Mouse (Mus musculus) heart, adult 9 months (tissue): Measurements from ENCODE around the gene Cand2.
A peak's percentile ranks its signal among the peaks of the same experiment; 100 is the strongest.

Experiments
- DNase-seq, 2 experiments: peaks; one replicate each; pipeline ENCODE4 v3.0.0; 2022; ENCODE audit warnings: low spot score in 2 of 2

Cand2 gene

DNA sequence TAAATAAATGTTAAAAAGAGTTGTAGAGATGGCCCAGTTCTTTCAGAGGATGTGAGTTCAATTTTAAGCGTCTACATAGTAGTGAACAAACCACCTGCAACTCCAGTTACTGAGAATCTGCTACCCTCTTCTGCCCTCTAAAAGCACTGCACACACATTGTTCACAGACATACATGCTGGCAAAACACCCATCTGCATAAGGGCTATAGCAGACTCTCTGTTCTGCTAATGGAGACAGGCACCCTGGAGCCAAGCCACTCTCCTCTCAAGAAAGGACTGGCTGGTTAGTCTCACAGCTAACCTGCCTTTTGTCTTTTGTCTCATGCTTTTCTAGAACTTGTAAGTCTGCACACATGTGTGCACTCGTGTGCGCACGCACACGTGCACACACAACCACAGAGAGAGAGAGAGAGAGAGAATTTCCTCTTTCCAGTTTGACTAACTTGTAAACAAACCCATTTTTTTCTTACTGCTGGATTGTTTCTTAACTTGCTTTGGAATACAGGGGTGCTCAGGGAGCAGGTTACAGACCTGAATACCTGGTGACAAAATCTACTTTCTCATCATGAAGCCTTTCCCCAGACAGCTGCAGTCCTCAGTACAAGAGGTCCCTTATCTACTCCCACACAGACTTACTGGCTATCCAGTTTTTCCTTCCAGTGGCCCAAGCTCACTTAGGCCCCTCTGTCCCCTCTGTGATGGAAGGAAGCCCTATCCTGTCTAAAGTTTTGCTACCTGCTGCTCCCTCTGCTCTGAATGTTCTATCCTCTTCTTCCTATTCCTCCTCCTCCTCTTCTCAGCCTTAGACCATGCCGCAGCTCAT lies 56.7 kb downstream of the Cand2 start:
- DNase-seq = no peak

DNA sequence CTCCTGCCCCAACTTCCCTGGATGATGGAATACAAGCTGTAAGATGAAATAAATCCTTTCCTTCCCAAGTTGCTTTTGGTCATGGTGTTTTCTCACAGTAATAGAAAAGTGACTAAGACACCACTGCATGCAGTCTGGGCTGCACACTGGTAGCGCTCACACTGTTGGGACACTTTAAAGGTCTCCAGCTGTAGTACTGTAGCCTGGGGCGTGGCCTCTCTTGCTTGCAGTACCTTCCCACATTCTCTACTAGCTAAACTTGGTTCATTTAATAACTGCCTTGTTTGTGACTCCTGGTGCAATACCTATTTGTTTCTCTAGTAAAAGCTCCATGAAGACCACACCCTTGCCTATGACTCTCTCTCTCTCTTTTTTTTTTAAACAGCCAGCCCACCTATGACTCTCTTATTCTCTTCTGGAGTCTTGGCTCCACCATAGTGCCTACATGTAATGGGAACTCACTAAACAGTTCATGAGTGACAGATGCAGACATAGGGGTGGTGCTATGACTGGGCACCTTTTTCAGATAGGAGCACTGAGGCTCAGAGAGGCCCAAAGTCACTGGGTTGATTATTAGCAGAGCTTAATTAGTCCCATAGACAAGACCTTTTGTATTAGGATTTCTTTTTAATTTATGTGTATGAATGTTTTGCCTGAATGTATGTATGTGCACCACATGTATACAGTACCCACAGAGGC lies 58.0 kb downstream of the Cand2 start:
- no peak for DNase-seq

DNA sequence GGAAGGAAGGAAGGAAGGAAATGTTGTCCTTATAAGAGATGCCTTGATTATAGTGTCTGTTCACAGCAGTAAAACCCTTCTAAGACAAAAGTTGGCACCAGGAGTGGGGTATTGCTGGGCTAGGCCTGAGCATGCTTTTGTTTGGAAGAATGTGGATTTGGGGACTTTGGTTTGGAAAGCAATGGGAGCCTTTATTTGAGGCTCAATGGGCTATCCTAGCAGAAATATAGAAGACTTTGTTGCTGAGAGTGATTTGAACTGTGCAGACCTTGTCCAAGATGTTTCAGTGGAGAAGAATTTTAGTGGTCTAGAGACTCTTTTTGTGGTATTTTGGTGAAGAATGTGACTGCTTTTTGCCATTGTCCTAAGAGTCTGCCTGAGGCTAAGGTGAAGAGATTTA lies 59.5 kb downstream of the Cand2 start:
- DNase-seq = no peak

DNA sequence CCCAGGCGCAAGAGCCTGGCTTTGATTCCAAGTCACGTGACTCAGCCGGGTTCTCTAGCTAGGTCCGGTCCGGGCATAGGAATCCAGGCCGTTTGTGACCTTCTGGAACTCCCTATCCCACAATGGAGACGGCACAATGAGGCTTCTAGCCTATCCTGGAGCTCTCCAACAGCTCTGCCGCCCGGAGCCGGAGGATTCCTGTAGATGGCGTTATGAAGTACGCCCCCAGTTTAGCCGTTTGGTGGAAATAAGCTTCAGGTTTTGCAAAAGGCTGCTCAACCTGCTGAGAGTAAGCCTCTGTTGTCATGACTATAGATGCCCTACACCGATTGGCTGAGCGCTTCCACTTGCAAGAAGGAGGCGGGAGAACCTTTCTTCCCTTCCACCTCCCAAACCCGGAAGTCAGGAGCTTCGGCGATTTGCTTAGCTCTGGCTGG lies 63.8 kb downstream of the Cand2 start, which contains the start of gene Efcab12:
TSS of gene Efcab12 (minus strand) at position 252 of the 437 bp plus-strand sequence.
- DNase-seq = peak; percentile 59 to 74

DNA sequence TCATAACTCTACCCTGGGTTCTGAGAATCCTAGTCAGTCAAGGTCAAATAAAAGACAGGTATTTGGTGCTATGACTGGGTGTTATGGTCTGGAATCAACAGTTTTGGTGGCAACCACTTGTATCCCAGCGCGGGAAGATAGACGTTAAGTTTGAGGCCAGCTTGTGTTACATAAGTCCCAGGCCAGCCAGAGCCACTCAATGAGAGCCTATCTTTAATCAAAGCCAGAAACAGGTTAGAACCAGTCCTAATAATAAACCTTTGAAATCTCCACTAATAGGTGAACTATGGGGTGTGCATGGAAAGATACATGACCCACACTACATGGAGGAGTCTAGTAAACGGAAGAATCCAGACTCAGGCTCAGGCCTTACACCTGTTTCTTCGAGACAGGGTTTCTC lies 64.4 kb downstream of the Cand2 start:
- no peak for DNase-seq

DNA sequence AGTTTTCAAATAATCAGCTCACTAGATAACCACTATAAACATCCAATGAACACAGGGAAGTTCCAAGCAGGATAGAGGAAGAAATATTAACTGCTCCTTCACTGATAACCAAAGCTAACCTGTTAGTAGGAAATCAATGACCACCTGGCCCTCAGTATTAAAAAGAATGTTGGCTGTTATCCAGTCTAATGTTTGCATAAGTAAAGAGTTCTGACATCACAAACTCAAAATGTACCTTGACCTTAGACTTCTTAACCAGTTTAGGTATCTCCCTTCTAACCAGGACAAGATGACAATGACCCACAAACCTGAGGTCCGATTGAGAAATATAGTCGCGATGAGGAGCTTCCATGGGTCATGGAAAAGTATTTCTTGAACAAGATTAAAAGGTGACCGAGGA lies 70.7 kb downstream of the Cand2 start:
- no peak for DNase-seq

DNA sequence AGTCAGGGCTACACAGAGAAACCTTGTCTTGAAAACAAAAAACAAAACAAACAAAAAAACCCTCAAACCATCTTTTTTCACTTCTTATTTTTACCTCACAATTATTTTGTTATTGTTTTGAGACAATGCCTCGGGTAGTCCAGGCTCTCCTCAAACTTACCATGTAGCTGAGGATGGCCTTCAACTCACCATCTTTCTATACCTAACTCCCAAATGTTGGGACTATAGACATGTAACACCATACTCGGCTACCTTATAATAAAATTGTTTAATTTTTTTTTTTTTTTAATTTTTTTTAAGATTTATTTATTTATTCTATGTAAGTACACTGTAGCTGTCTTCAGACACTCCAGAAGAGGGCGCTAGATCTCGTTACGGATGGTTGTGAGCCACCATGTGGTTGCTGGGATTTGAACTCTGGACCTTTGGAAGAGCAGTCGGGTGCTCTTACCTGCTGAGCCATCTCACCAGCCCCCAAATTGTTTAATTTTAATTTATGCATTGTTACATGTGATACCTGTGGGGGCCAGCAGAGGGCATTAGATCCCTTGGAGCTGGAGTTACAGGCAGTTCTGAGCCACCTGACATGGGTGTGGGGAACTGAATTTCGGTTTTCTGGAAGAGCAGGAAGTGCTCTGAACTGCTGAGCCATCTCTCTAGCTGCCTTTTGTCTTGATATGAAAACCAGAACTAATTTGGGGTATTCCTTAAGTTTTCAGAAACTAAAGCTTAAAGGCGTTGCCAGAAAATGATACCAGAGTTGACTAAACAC lies 72.5 kb downstream of the Cand2 start:
- peak; percentile 41 to 59 for DNase-seq

DNA sequence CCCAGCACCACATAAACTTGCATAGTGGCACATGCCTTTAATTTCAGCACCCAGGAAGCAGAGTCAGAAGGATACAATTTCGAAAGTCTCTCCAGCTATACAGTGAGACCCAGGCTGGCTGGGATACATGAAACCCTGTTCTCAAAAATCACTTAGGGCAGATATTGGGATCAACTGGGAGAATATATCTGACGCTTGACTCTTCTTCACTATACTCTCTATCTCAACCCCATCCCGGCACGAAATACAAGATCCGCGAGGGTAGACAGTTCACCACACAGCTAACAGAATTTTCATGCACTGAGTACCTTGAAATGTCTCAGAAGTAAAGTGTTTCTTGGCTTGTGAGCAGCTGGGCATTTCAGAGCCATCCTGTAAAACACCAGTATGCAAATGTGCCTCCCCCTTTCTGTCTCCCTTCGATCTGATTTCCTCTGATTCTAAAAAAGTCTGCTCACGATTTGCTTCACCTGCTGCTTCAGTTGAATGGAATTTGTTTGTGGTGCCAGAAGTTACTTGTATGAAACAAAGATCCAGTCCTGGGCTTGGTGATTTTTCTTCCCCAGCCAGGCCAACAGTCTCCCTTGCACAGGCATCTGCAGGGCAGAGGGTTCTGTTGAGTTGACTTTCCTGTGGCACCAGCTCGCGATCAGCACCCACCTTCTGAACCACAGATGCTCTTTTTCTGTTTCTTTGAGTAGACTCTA lies 74.4 kb downstream of the Cand2 start:
- no peak for DNase-seq

DNA sequence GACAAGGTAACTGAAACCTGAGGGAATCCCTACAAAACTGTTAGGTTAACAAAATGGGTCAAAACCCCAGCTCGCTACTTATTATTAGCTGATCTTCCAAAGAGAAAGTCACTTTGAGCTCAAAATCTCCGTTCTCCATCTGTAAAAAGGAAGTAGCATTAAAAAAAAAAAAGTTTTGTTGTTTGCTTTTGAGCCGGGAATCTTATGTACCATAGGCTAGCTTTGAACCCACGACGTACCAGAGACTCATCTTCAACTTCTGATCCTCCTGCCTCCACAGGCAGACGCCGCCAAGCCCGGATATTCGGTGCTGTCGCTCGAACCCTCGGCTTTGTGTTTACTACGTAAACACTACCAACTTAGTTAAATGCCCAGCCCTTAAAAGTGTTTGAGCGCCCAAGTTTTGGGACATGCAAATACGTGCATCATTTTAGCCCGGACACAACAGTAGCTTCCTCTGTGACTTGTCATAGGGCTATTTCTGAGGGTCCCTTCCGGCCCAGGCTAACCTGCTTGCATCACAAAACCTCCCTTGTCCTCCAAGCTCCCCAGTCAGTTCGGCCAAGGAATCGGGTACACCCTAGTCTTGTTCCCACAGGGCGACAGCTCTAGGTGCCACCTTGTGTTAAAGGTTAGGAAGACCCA lies 78.2 kb downstream of the Cand2 start:
- no peak for DNase-seq

DNA sequence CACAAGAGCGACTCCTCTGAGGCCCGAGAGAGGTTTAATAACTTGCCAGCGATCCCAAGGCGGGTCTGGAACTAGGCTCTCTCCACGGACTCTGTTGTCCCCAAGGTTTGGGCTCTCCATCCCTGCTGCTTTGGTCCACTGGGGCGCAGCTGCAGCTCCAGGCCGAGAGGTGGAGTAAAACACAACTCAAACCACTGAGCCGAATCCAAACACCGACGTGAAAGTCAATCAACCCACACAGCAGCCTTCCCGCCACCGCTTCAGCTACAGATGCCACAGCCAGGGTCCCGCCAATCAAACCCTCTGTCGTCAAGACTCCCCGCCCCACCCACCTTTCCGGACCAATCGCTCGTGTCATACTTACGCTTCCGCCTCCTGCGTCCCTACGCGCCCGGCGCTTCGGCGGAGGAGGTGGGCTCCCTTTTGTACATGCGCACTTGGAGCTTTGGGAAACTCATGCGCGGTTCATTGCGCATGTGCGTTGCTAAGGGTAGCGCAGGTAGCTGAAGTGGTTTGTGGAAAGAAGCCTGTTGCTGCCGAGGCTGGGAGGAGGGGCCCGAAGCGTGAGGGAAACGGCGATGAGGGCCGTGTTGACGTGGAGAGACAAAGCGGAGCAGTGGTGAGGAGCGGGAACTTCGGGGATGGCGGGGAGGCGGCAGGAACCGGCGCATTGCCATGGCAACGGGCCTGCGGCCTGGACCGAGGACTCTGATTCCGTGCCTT lies 78.9 kb downstream of the Cand2 start, which contains the start of the genes Mbd4 and Ift122:
TSS of gene Mbd4 (minus strand) at position 281 of the 723 bp plus-strand sequence.
TSS of gene Ift122 (plus strand) at position 380 of the 723 bp plus-strand sequence.
- peak; percentile 98 to 99 for DNase-seq

DNA sequence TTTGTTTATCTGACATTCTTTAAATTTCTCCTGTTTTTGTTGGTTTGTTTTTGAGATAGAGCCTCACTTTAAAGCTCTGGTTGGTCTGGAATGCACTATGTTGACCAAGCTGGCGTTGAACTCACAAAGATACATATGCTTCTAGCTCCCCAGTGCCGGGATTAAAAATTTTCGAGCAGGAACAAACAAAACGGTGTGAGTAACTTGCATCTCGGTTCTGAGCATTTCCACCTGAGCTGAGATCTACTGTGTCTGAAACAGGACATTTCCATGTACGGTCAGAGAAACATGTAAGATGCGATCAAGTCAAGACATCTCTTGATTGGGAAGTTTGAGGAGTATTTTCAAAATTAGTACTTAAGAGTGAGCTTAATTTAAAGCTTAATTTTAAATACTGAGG lies 79.6 kb downstream of the Cand2 start:
- DNase-seq = no peak

DNA sequence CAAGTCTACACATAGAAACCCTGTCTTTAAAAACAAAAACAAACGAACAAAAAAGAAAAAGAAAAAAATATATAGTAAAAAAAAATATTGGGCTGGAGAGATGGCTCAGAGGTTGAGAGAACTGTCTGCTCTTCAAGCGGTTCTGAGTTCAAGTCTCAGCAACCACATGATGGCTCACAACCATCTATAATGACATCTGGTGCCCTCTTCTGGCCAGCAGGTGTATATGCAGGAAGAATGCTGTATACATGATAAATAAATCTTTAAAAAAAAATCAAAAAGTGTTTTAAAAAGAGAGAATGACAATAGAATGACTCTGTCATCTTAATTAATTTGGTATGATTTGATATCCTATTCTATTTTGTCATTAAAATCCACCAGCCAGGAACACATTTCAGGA lies 80.1 kb downstream of the Cand2 start:
- DNase-seq = no peak
